Mouse (Mus musculus) limb, embryonic 10.5 days (tissue): ENCODE results near the gene Slfn14. TPM values are rescaled to one million over a fixed set of nuclear protein-coding genes. Genes with fewer than 3 reads are reported as not detected.

Experiments used
- DNase-seq: peaks from one replicate; pipeline ENCODE4 v3.0.0-alpha.2; 2017; ENCODE audit warnings: low spot score
- H3K27ac ChIP-seq: fragments of 300-500 bp; sonication (generic); 2 replicates; pipeline ENCODE4 v1.5.1; 2016; ENCODE audit warnings: mild to moderate bottlenecking
- H3K27me3 ChIP-seq: fragments of 300-500 bp; sonication (generic); 2 replicates; pipeline ENCODE4 v1.6.1; 2016; ENCODE audit warnings: low read depth, mild to moderate bottlenecking; ENCODE audit not compliant: poor library complexity, severe bottlenecking
- H3K36me3 ChIP-seq: fragments of 300-500 bp; sonication (generic); 2 replicates; pipeline ENCODE4 v1.6.1; 2016; ENCODE audit warnings: mild to moderate bottlenecking, moderate library complexity
- H3K4me1 ChIP-seq: fragments of 300-500 bp; sonication (generic); 2 replicates; pipeline ENCODE4 v1.6.1; 2016
- H3K4me3 ChIP-seq: fragments of 300-500 bp; sonication (generic); 2 replicates; pipeline ENCODE4 v1.5.1; 2016; ENCODE audit warnings: mild to moderate bottlenecking, moderate library complexity
- H3K9me3 ChIP-seq: fragments of 300-500 bp; sonication (generic); replicated peaks from 2 replicates; pipeline ENCODE4 v1.6.1; 2016; ENCODE audit warnings: mild to moderate bottlenecking
- WGBS: fragments of 180-500 bp; shearing (Covaris S2); methylation state at CpG from one replicate; pipeline ENCODE4 v1.1.7; 2016; 5-methylcytosine and 5-hydroxymethylcytosine counted together
- polyA plus RNA-seq: library from polyadenylated mRNA; unstranded; fragments of >200 nt; fragmentation: Nextera tagmentation; extraction: Ambion mirVana; gene quantifications from 2 replicates; pipeline ENCODE4 v1.2.1, GENCODE M21; 2016

The Slfn14 gene
- polyA plus RNA-seq, 1 experiment from 2014 or later = 0.15 TPM

DNA sequence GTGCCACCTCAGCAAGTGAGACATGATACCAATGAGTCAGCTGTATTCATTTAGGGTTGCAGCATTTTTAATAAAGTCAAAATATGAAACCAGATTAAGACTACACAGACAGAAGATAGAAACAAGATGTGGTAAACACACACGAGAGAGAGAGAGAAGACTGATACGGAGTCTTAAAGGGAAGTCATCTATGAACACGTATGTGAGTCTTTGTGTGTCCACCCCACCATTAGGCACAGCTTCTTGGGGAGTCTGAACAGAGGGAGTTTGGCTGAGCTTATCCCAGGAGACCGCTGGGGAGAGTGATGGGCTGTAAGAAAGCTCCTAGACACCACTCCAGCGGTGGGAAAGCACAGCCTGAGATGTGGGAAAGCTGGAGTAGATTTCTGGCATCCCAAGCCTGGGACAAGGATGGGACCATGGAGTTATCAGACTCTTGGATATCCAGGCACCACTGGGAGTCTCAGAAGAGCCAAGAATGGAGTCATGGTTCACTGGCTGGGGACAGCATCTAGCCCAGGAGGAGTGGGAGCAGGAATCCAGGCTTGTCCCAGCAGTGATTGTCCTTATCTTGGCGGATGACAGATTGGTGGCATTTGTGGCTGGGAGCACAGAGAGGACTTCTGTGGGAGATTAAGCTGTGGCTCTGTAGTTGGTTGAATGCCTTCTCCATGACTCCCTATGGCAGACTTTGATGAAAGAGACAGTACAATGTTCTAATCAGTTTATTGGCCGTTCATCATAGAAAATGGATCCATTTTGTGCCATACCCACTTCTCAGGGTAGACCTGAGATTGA, 58.4 kb downstream of the Slfn14 start:
- DNase-seq = no peak
- H3K9me3 ChIP-seq = no peaks in the 10 kb centered on the region
- no peaks in the 10 kb centered on the region for H3K4me1 ChIP-seq
- H3K27me3 ChIP-seq = no peaks in the 10 kb centered on the region
- H3K36me3 ChIP-seq = no peaks in the 10 kb centered on the region
- H3K4me3 ChIP-seq = no peak overlapping the region
- no peak overlapping the region for H3K27ac ChIP-seq
- WGBS = 86% methylated on average over 7 of the region's 7 CpGs

DNA sequence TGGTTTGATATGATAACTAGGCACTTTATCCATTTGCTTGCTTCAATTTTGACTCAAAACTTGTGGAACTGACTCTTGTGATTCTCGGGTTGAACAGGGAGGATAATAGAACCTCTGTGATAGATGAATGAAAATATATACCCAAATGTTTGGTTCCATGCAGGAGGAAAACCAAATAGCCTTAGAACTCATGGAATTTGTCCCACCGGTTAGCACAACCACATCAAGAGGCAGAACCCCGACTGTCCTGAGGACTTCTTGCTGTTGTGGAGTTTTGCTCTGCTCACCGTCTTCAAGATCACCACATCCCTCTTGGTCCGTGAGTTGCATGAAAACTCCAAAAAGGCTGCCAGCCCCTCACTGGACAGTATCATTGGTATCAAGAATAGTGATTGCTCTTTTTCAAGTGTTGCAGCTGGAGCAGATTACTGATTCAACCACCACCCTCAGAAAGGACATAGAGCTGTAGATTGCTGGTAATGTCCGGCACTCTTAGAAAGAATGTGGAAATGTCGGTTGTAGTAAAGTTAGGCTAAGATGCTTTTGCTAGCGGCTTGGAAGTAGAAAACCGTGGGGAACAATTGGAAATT, 61.1 kb downstream of the Slfn14 start:
- Histone ChIP-seq H3K27ac (no peak overlapping the region), H3K27me3 (no peaks in the 10 kb centered on the region), H3K9me3 (no peaks in the 10 kb centered on the region), H3K4me1 (no peaks in the 10 kb centered on the region), H3K4me3 (no peak overlapping the region), H3K36me3 (no peaks in the 10 kb centered on the region)
- no peak for DNase-seq
- WGBS = 90% methylated on average over 9 of the region's 9 CpGs

Other genes with a start within 250 kb of the Slfn14 start
- 0.34 and 1.2 TPM in 2 replicates for gene Slfn2, start 221.6 kb downstream of the Slfn14 start, polyA plus RNA-seq
- not detected in 2 replicates for gene Slfn1, start 169.9 kb downstream of the Slfn14 start, polyA plus RNA-seq
- gene Slfn4, start 111.5 kb downstream of the Slfn14 start, polyA plus RNA-seq = not detected in 2 replicates
- 0.19 and 0.29 TPM in 2 replicates for gene Slfn3, start 95.4 kb downstream of the Slfn14 start, polyA plus RNA-seq
- gene Ap2b1, start 12.3 kb upstream of the Slfn14 start, polyA plus RNA-seq = 53.4 and 60.4 TPM in 2 replicates
- 13.0 and 13.9 TPM in 2 replicates for gene Pex12, start 15.9 kb upstream of the Slfn14 start, polyA plus RNA-seq
- 1.5 and 1.6 TPM in 2 replicates for gene Rasl10b, start 122.4 kb upstream of the Slfn14 start, polyA plus RNA-seq
- not detected in 2 replicates for gene Gas2l2, start 142.7 kb upstream of the Slfn14 start, polyA plus RNA-seq
- gene 1700020L24Rik, start 151.0 kb upstream of the Slfn14 start, polyA plus RNA-seq = 0.31 TPM in 1 of 2 replicates, not detected in the other
- 0.75 and 2.3 TPM in 2 replicates for gene Mmp28, start 176.3 kb upstream of the Slfn14 start, polyA plus RNA-seq
- 11.3 and 11.9 TPM in 2 replicates for gene Taf15, start 186.4 kb upstream of the Slfn14 start, polyA plus RNA-seq
- gene Heatr9, start 235.4 kb upstream of the Slfn14 start, polyA plus RNA-seq = not detected in 2 replicates
- not detected in 2 replicates for gene Ccl5, start 243.8 kb upstream of the Slfn14 start, polyA plus RNA-seq